Mouse (Mus musculus) CH12.LX (cell line): ENCODE results near the gene Slc12a4. TPM values are rescaled to one million over a fixed set of nuclear protein-coding genes. Genes with fewer than 3 reads are reported as not detected.
A peak's percentile ranks its signal among the peaks of the same experiment; 100 is the strongest.

Source experiments
- DNase-seq: peaks from one replicate; pipeline ENCODE4 v3.0.0-alpha.2; 2013; ENCODE audit errors: extremely low read depth
- H3K27ac ChIP-seq: 2 replicates; pipeline ENCODE4 v1.5.1; 2012; ENCODE audit warnings: low read depth, mild to moderate bottlenecking, control low read depth, moderate library complexity; ENCODE audit not compliant: insufficient read depth
- H3K27me3 ChIP-seq: replicated peaks from 2 replicates; pipeline ENCODE3; 2012; ENCODE audit warnings: inconsistent platforms
- H3K36me3 ChIP-seq, 2 experiments: replicated peaks in 1 of 2; 2 replicates each; pipeline versions ENCODE3 to v1.6.1; 2012; ENCODE audit warnings: inconsistent platforms in 1 of 2, low read length in 1 of 2, mild to moderate bottlenecking in 1 of 2, mixed read lengths in 1 of 2, moderate library complexity in 1 of 2; ENCODE audit not compliant: control insufficient read depth in 1 of 2, insufficient read depth in 1 of 2
- H3K4me1 ChIP-seq, 2 experiments: 2 replicates each; pipeline ENCODE4 v1.6.1; 2012; ENCODE audit warnings: inconsistent platforms in 1 of 2, moderate library complexity in 1 of 2; ENCODE audit not compliant: insufficient read depth in 2 of 2, control insufficient read depth in 1 of 2
- H3K4me2 ChIP-seq: 2 replicates; pipeline ENCODE4 v1.6.1; 2012; ENCODE audit warnings: low read depth, mild to moderate bottlenecking, control low read depth; ENCODE audit not compliant: poor library complexity, insufficient read depth, severe bottlenecking
- H3K4me3 ChIP-seq, 3 experiments: fragments of 150-350 bp in 1 of 3; sonication (generic) in 1 of 3; replicated peaks in 1 of 3; 2 replicates each; pipeline versions ENCODE3 to v1.5.1; 2011 to 2012; ENCODE audit warnings: low read depth in 2 of 3, low read length in 2 of 3, mild to moderate bottlenecking in 2 of 3, moderate library complexity in 2 of 3, control low read depth in 1 of 3, improper control_type of control experiment in 1 of 3, inconsistent platforms in 1 of 3, mixed read lengths in 1 of 3; ENCODE audit not compliant: poor library complexity in 1 of 3
- H3K79me2 ChIP-seq: replicated peaks from 2 replicates; pipeline ENCODE4 v1.6.1; 2012; ENCODE audit warnings: mild to moderate bottlenecking, moderate library complexity; ENCODE audit not compliant: control insufficient read depth, poor library complexity, insufficient read depth, severe bottlenecking; ENCODE audit errors: extremely low read depth
- H3K9ac ChIP-seq: 2 replicates; pipeline ENCODE4 v1.6.1; 2012; ENCODE audit warnings: low read depth, mild to moderate bottlenecking, control low read depth, moderate library complexity; ENCODE audit not compliant: insufficient read depth
- H3K9me3 ChIP-seq: replicated peaks from 2 replicates; pipeline ENCODE3; 2012; ENCODE audit warnings: low read length, inconsistent platforms, mixed read lengths
- BHLHE40 ChIP-seq: IDR thresholded peaks from 2 replicates; pipeline ENCODE4 v1.6.1; 2011; ENCODE audit warnings: mild to moderate bottlenecking, low read depth, low read length, improper control_type of control experiment
- CHD1 ChIP-seq: IDR thresholded peaks from 2 replicates; pipeline ENCODE4 v1.6.1; 2012; ENCODE audit warnings: low read depth, low read length, improper control_type of control experiment, inconsistent platforms
- CHD2 ChIP-seq: IDR thresholded peaks from 2 replicates; pipeline ENCODE4 v1.6.1; 2011; ENCODE audit warnings: low read length, improper control_type of control experiment
- CTCF ChIP-seq, 2 experiments: IDR thresholded peaks in 1 of 2; conservative IDR thresholded peaks in 1 of 2; 2 replicates each; pipeline ENCODE4 v1.5.1; 2011 to 2012; ENCODE audit warnings: low read depth in 2 of 2, low read length in 2 of 2, improper control_type of control experiment in 1 of 2, inconsistent platforms in 1 of 2, mild to moderate bottlenecking in 1 of 2, moderate library complexity in 1 of 2
- E2F4 ChIP-seq: IDR thresholded peaks from 2 replicates; pipeline ENCODE4 v1.6.1; 2011; ENCODE audit warnings: low read depth, low read length, improper control_type of control experiment; ENCODE audit not compliant: insufficient replicate concordance
- ELF1 ChIP-seq: IDR thresholded peaks from 2 replicates; pipeline ENCODE4 v1.6.1; 2014; ENCODE audit warnings: low read depth, mild to moderate bottlenecking, inconsistent platforms, low read length, improper control_type of control experiment
- EP300 ChIP-seq: IDR thresholded peaks from 2 replicates; pipeline ENCODE4 v1.6.1; 2011; ENCODE audit warnings: low read length, improper control_type of control experiment
- ETS1 ChIP-seq: conservative IDR thresholded peaks from 2 replicates; pipeline ENCODE4 v1.6.1; 2012; ENCODE audit warnings: low read depth, mild to moderate bottlenecking, inconsistent platforms, low read length, improper control_type of control experiment, moderate library complexity
- GABPA ChIP-seq: IDR thresholded peaks from 2 replicates; pipeline ENCODE4 v1.6.1; 2012; ENCODE audit warnings: low read depth, low read length, improper control_type of control experiment, inconsistent platforms; ENCODE audit not compliant: insufficient replicate concordance
- HCFC1 ChIP-seq: IDR thresholded peaks from 2 replicates; pipeline ENCODE4 v1.6.1; 2012; ENCODE audit warnings: low read depth, mild to moderate bottlenecking, inconsistent platforms, low read length, improper control_type of control experiment
- IRF4 ChIP-seq: IDR thresholded peaks from 2 replicates; pipeline ENCODE4 v1.6.1; 2014; ENCODE audit warnings: low read depth, mild to moderate bottlenecking, inconsistent platforms, low read length, improper control_type of control experiment
- JUN ChIP-seq: IDR thresholded peaks from 2 replicates; pipeline ENCODE4 v1.6.1; 2011; ENCODE audit warnings: low read depth, mild to moderate bottlenecking, low read length, improper control_type of control experiment, moderate library complexity; ENCODE audit not compliant: insufficient read depth
- JUND ChIP-seq: conservative IDR thresholded peaks from 2 replicates; pipeline ENCODE4 v1.6.1; 2011; ENCODE audit warnings: low read depth, low read length, improper control_type of control experiment
- KAT2A ChIP-seq: IDR thresholded peaks from 2 replicates; pipeline ENCODE4 v1.6.1; 2012; ENCODE audit warnings: low read length, improper control_type of control experiment, inconsistent platforms; ENCODE audit not compliant: insufficient replicate concordance
- MAFK ChIP-seq: IDR thresholded peaks from 2 replicates; pipeline ENCODE4 v1.6.1; 2011; ENCODE audit warnings: low read length, improper control_type of control experiment; ENCODE audit not compliant: insufficient replicate concordance
- MAX ChIP-seq: IDR thresholded peaks from 2 replicates; pipeline ENCODE4 v1.6.1; 2011; ENCODE audit warnings: low read length, improper control_type of control experiment
- MAZ ChIP-seq: IDR thresholded peaks from 2 replicates; pipeline ENCODE4 v1.6.1; 2012; ENCODE audit warnings: low read depth, mild to moderate bottlenecking, inconsistent platforms, low read length, improper control_type of control experiment, moderate library complexity
- MEF2A ChIP-seq: IDR thresholded peaks from 2 replicates; pipeline ENCODE4 v1.6.1; 2014; ENCODE audit warnings: low read depth, mild to moderate bottlenecking, inconsistent platforms, low read length, improper control_type of control experiment, borderline replicate concordance
- MXI1 ChIP-seq: IDR thresholded peaks from 2 replicates; pipeline ENCODE4 v1.6.1; 2011; ENCODE audit warnings: mild to moderate bottlenecking, low read depth, low read length, improper control_type of control experiment
- MYC ChIP-seq: IDR thresholded peaks from 2 replicates; pipeline ENCODE4 v1.6.1; 2011; ENCODE audit warnings: low read depth, mild to moderate bottlenecking, improper control_type of control experiment, low read length
- NELFE ChIP-seq: IDR thresholded peaks from 2 replicates; pipeline ENCODE4 v1.6.1; 2011; ENCODE audit warnings: low read depth, low read length, improper control_type of control experiment
- NRF1 ChIP-seq: IDR thresholded peaks from 2 replicates; pipeline ENCODE4 v1.6.1; 2014; ENCODE audit warnings: low read depth, mild to moderate bottlenecking, inconsistent platforms, low read length, improper control_type of control experiment, moderate library complexity
- PAX5 ChIP-seq: IDR thresholded peaks from 2 replicates; pipeline ENCODE4 v1.6.1; 2012; ENCODE audit warnings: low read length, inconsistent platforms, mixed read lengths
- POLR2A ChIP-seq: IDR thresholded peaks from 2 replicates; pipeline ENCODE4 v1.6.1; 2011; ENCODE audit warnings: low read depth, mild to moderate bottlenecking, improper control_type of control experiment, low read length
- POLR2AphosphoS2 ChIP-seq: IDR thresholded peaks from 2 replicates; pipeline ENCODE4 v1.6.1; 2011; ENCODE audit warnings: low read depth, low read length, improper control_type of control experiment
- RAD21 ChIP-seq: IDR thresholded peaks from 2 replicates; pipeline ENCODE4 v1.6.1; 2011; ENCODE audit warnings: low read depth, mild to moderate bottlenecking, low read length, improper control_type of control experiment, moderate library complexity
- RCOR1 ChIP-seq: conservative IDR thresholded peaks from 2 replicates; pipeline ENCODE4 v1.6.1; 2012; ENCODE audit warnings: low read depth, mild to moderate bottlenecking, inconsistent platforms, low read length, improper control_type of control experiment
- SIN3A ChIP-seq: IDR thresholded peaks from 2 replicates; pipeline ENCODE4 v1.6.1; 2012; ENCODE audit warnings: low read length, improper control_type of control experiment, inconsistent platforms
- SMC3 ChIP-seq: IDR thresholded peaks from 2 replicates; pipeline ENCODE4 v1.6.1; 2011; ENCODE audit warnings: low read depth, low read length, improper control_type of control experiment
- TBP ChIP-seq: conservative IDR thresholded peaks from 2 replicates; pipeline ENCODE4 v1.6.1; 2011; ENCODE audit warnings: low read depth, low read length, improper control_type of control experiment
- TCF12 ChIP-seq: IDR thresholded peaks from 2 replicates; pipeline ENCODE4 v1.6.1; 2014; ENCODE audit warnings: low read depth, mild to moderate bottlenecking, inconsistent platforms, low read length, improper control_type of control experiment
- UBTF ChIP-seq: IDR thresholded peaks from 2 replicates; pipeline ENCODE4 v1.6.1; 2012; ENCODE audit warnings: low read depth, mild to moderate bottlenecking, inconsistent platforms, low read length, improper control_type of control experiment, moderate library complexity
- USF1 ChIP-seq: IDR thresholded peaks from 2 replicates; pipeline ENCODE4 v1.6.1; 2014; ENCODE audit warnings: low read depth, mild to moderate bottlenecking, inconsistent platforms, low read length, improper control_type of control experiment
- USF2 ChIP-seq: conservative IDR thresholded peaks from 2 replicates; pipeline ENCODE4 v1.6.1; 2011; ENCODE audit warnings: low read depth, low read length, improper control_type of control experiment
- ZC3H11A ChIP-seq: IDR thresholded peaks from 2 replicates; pipeline ENCODE4 v1.6.1; 2012; ENCODE audit warnings: low read depth, mild to moderate bottlenecking, inconsistent platforms, low read length, improper control_type of control experiment
- ZKSCAN1 ChIP-seq: IDR thresholded peaks from 2 replicates; pipeline ENCODE4 v1.6.1; 2012; ENCODE audit warnings: low read depth, inconsistent platforms, low read length, improper control_type of control experiment, borderline replicate concordance
- ZMIZ1 ChIP-seq: IDR thresholded peaks from 2 replicates; pipeline ENCODE4 v1.6.1; 2012; ENCODE audit warnings: low read depth, mild to moderate bottlenecking, inconsistent platforms, low read length, improper control_type of control experiment
- ZNF384 ChIP-seq: IDR thresholded peaks from 2 replicates; pipeline ENCODE4 v1.6.1; 2012; ENCODE audit warnings: low read depth, low read length, improper control_type of control experiment, inconsistent platforms
- dilution Hi-C: fragments of 300-500 bp; cut with MboI; formaldehyde crosslinking; loops from 2 replicates; pipeline ENCODE4 v1.14.3; 2020; ENCODE audit warnings: low sequenced_read_pairs; ENCODE audit not compliant: extremely low pct_unique_long_range_greater_than_20kb, extremely low pct_ligation_motif_present
- in situ Hi-C: fragments of 300-500 bp; cut with MboI; formaldehyde crosslinking; loops from 3 replicates; pipeline ENCODE4 v1.14.3; 2019; ENCODE audit warnings: low sequenced_read_pairs, low pct_ligation_motif_present, low pct_unique_long_range_greater_than_20kb, mixed read lengths
- polyA plus RNA-seq: library from polyadenylated mRNA; unstranded; fragments of >175 nt; gene quantifications from 2 replicates; pipeline ENCODE4 v1.2.1, GENCODE M21; 2012; ENCODE audit warnings: low read depth; ENCODE audit not compliant: insufficient read length
- total RNA-seq, 2 experiments: library from RNA; depleted of rRNA; stranded (reverse); fragments of 300-350 nt in 1 of 2; fragments of >200 nt in 1 of 2; gene quantifications; 2 replicates each; pipeline ENCODE4 v1.2.3; 2012 to 2014

Slc12a4 gene
- total and polyA plus RNA-seq, 3 experiments = 4.2 to 9.4 (median 8.1) TPM

GRCm38 (mm10) chr8:105990856-105991387, 25.0 kb upstream of the Slc12a4 start, which contains the start of gene Dus2:
Gene Dus2, plus strand, starts transcription at chr8:105991337.
- in situ Hi-C loops = loop anchor here (5.0 kb wide), 1 partner anchor 36 kb away; no protein-coding TSS in a partner anchor
- Histone ChIP-seq H3K4me2 (peak within 1 kb of the TSS; percentile 25; the same call in 1 of the 2 replicates), H3K36me3 (no peaks in the 10 kb centered on the region), H3K79me2 (no peaks in the 10 kb centered on the region), H3K27me3 (peaks cover 9% of the 10 kb centered on the region), H3K9ac (no peak within 1 kb of the TSS), H3K4me1 (peaks cover 11 to 31% of the 10 kb centered on the region in 2 experiments)
- DNase-seq = peak; percentile 92
- dilution Hi-C loops = no loop called here
- TF ChIP-seq USF2 (no peak), ELF1 (peak; percentile 83), POLR2A (no peak), CHD1 (no peak), TBP (no peak), NRF1 (no peak), PAX5 (no peak), NELFE (no peak; the same call in 1 of the 2 replicates), MXI1 (no peak), MAX (peak; percentile 43; the same call in 1 of the 2 replicates), MYC (no peak), EP300 (no peak), JUND (no peak), JUN (no peak), MAFK (no peak), ETS1 (no peak), POLR2AphosphoS2 (no peak), MEF2A (peak; percentile 31; the same call in 1 of the 2 replicates), RCOR1 (no peak), HCFC1 (0 out of 2 replicates have a peak, but pooled peaks have one; percentile 29), CTCF (conservative IDR thresholded peaks at IDR 0.05 in 1 of 2, IDR thresholded peaks at IDR 0.05 in 1 of 2; ENCODE audit: low read depth in 2 of 2, low read length in 2 of 2) (peak; percentile 73 to 98), ZNF384 (no peak), SIN3A (no peak), USF1 (no peak), ZC3H11A (peak; percentile 90), ZMIZ1 (no peak), KAT2A (no peak), CHD2 (no peak), MAZ (no peak), E2F4 (no peak), BHLHE40 (peak; percentile 42; the same call in 1 of the 2 replicates), ZKSCAN1 (no peak), IRF4 (peak; percentile 58; the same call in 1 of the 2 replicates), GABPA (no peak), RAD21 (peak; percentile 98), SMC3 (peak; percentile 99), TCF12 (no peak; the same call in 1 of the 2 replicates), UBTF (no peak)
- TF ChIP-seq, all 38 proteins: peak for 10
- no peak within 1 kb of the TSS for H3K4me3 ChIP-seq
- peak within 1 kb of the TSS; percentile 6; the same call in 1 of the 2 replicates for H3K27ac ChIP-seq
- no peaks in the 10 kb centered on the region for H3K9me3 ChIP-seq
